Mouse (Mus musculus): ENCODE results near the gene Peak1. TPM values are rescaled to one million over a fixed set of nuclear protein-coding genes. Genes with fewer than 3 reads are reported as not detected.
A peak's percentile ranks its signal among the peaks of the same experiment; 100 is the strongest.

Peak1 gene
- polyA plus RNA-seq, 1 experiment: 14.4 TPM

DNA sequence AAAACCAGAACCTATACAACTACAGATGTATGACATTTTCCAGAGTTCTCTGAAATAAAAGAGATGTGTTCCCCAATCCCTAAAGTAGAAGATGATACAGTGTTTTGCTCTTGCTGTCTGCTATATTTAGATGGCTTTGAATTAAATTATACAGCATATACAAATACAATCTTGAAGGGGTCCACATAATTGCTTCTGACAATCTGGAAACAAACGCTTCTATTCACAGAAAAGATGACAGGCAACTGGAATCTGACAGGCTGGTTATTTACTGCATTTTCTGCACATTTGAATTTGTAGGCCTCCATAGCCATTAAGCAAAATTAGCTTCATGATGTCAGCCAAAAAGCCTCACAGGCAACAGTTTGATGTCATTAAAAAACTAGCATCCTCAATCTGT lies 35.1 kb downstream of the Peak1 start:
- H3K4me3 ChIP-seq (ENCODE audit: insufficient read depth, low read length): no peak overlapping the region

GRCm38 (mm10) chr9:56374401-56374800 lies 43.5 kb downstream of the Peak1 start:
- TF ChIP-seq POLR2A (IDR thresholded peaks at IDR 0.05; ENCODE audit: extremely low read depth, insufficient read depth, low read length) (no peak), CTCF (IDR thresholded peaks at IDR 0.05; ENCODE audit: extremely low read depth, insufficient read depth, low read length) (no peak)
- no peak overlapping the region for H3K27ac ChIP-seq (ENCODE audit: insufficient read depth, low read length)
- peaks cover 2% of the 10 kb centered on the region for H3K4me1 ChIP-seq (ENCODE audit: control insufficient read depth, insufficient read depth, low read length)

More for the DNA sequence above, 35.1 kb downstream of the Peak1 start:
- Histone ChIP-seq H3K27ac (ENCODE audit: insufficient read depth, low read length) (no peak overlapping the region), H3K4me1 (ENCODE audit: control insufficient read depth, insufficient read depth, low read length) (no peaks in the 10 kb centered on the region)
- TF ChIP-seq CTCF (IDR thresholded peaks at IDR 0.05; ENCODE audit: extremely low read depth, insufficient read depth, low read length) (no peak), POLR2A (IDR thresholded peaks at IDR 0.05; ENCODE audit: extremely low read depth, insufficient read depth, low read length) (no peak)

DNA sequence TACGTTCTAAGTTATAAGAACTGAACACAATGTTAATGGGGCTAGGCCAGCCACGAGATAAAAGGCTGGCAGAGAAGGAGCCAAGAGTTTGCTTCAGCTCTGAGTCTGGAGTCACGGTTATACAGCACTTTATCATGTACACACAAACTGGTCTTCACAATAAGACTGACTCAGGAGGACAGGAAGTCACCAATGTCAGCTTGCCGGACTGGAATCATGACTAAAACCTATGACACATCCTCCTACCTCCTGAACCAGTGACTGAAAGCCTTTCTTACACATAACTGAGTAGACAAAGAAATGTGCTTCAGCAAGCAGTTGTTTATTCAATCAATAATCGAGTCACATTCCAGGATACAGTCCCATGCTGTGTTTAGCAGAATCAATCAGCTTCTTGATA lies 47.2 kb downstream of the Peak1 start:
- no peak for TF ChIP-seq POLR2A (IDR thresholded peaks at IDR 0.05; ENCODE audit: extremely low read depth, insufficient read depth, low read length)

More at GRCm38 (mm10) chr9:56374401-56374800, 43.5 kb downstream of the Peak1 start:
- no peak overlapping the region for H3K4me3 ChIP-seq (ENCODE audit: insufficient read depth, low read length)

DNA sequence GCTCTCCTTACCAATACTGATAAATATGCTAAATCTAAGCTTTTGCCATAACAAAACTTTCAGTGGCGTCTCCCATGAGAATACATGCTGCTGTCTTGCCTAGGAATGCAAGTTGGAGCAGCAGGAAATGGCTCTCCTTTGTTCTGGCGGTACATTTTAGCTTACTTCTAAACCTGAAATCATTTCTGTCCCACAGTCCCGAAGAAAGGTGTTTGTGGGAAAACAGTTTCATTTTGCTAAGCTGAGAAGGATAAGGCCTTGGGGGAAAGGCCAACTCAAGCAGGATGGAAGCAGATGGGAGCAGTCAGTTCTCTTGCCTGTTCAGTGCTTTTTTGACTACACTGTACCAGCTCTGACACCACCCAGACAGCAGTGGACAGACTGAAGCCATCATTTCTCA lies 49.1 kb downstream of the Peak1 start:
- Histone ChIP-seq H3K27ac (ENCODE audit: insufficient read depth, low read length) (no peak overlapping the region), H3K4me1 (ENCODE audit: control insufficient read depth, insufficient read depth, low read length) (no peaks in the 10 kb centered on the region), H3K4me3 (ENCODE audit: insufficient read depth, low read length) (no peak overlapping the region)
- no peak for TF ChIP-seq POLR2A (IDR thresholded peaks at IDR 0.05; ENCODE audit: extremely low read depth, insufficient read depth, low read length)
- TF ChIP-seq CTCF (IDR thresholded peaks at IDR 0.05; ENCODE audit: extremely low read depth, insufficient read depth, low read length): no peak

More for the DNA sequence above, 47.2 kb downstream of the Peak1 start:
- H3K27ac ChIP-seq (ENCODE audit: insufficient read depth, low read length): no peak overlapping the region
- no peak overlapping the region for H3K4me3 ChIP-seq (ENCODE audit: insufficient read depth, low read length)
- peaks cover 2% of the 10 kb centered on the region for H3K4me1 ChIP-seq (ENCODE audit: control insufficient read depth, insufficient read depth, low read length)

DNA sequence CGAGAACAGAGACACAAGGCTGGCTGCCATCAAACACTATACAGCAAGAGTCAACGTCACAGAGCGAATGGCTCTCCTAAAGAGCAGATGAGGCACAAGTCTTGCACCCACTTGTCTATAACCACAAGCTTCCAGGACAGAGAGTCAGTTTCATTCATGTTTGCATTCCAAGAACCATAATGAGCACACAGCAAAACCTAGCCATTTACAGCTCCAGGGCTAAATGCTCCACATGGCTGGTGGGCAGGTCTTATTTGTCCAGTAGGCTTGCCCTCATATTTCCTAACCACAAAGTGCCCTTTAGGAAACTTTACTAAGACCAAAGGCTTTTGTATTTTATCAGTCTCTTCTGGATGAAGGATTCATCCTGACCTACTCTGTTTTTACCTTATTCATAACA lies 54.6 kb downstream of the Peak1 start:
- no peak for TF ChIP-seq POLR2A (IDR thresholded peaks at IDR 0.05; ENCODE audit: extremely low read depth, insufficient read depth, low read length)
- no peak for TF ChIP-seq CTCF (IDR thresholded peaks at IDR 0.05; ENCODE audit: extremely low read depth, insufficient read depth, low read length)
- Histone ChIP-seq H3K4me3 (ENCODE audit: insufficient read depth, low read length) (no peak overlapping the region), H3K4me1 (ENCODE audit: control insufficient read depth, insufficient read depth, low read length) (no peaks in the 10 kb centered on the region; the same call in 1 of the 2 replicates), H3K27ac (ENCODE audit: insufficient read depth, low read length) (no peak overlapping the region)

GRCm38 (mm10) chr9:56359261-56359660 lies 58.6 kb downstream of the Peak1 start:
- TF ChIP-seq POLR2A (IDR thresholded peaks at IDR 0.05; ENCODE audit: extremely low read depth, insufficient read depth, low read length): no peak
- no peak for TF ChIP-seq CTCF (IDR thresholded peaks at IDR 0.05; ENCODE audit: extremely low read depth, insufficient read depth, low read length)
- Histone ChIP-seq H3K27ac (ENCODE audit: insufficient read depth, low read length) (no peak overlapping the region), H3K4me1 (ENCODE audit: control insufficient read depth, insufficient read depth, low read length) (no peaks in the 10 kb centered on the region; the same call in 1 of the 2 replicates), H3K4me3 (ENCODE audit: insufficient read depth, low read length) (no peak overlapping the region)

GRCm38 (mm10) chr9:56355186-56355585 lies 62.7 kb downstream of the Peak1 start:
- H3K4me3 ChIP-seq (ENCODE audit: insufficient read depth, low read length): no peak overlapping the region
- TF ChIP-seq CTCF (IDR thresholded peaks at IDR 0.05; ENCODE audit: extremely low read depth, insufficient read depth, low read length): no peak
- TF ChIP-seq POLR2A (IDR thresholded peaks at IDR 0.05; ENCODE audit: extremely low read depth, insufficient read depth, low read length): no peak
- no peaks in the 10 kb centered on the region for H3K4me1 ChIP-seq (ENCODE audit: control insufficient read depth, insufficient read depth, low read length)
- no peak overlapping the region for H3K27ac ChIP-seq (ENCODE audit: insufficient read depth, low read length)

- H3K4me3 ChIP-seq (ENCODE audit: insufficient read depth, low read length): no peak overlapping the region
- H3K27ac ChIP-seq (ENCODE audit: insufficient read depth, low read length): 0 out of 2 replicates have a peak overlapping the region, but pooled peaks have one; percentile 31
- TF ChIP-seq POLR2A (IDR thresholded peaks at IDR 0.05; ENCODE audit: extremely low read depth, insufficient read depth, low read length): no peak
- no peak for TF ChIP-seq CTCF (IDR thresholded peaks at IDR 0.05; ENCODE audit: extremely low read depth, insufficient read depth, low read length)
- H3K4me1 ChIP-seq (ENCODE audit: control insufficient read depth, insufficient read depth, low read length): no peaks in the 10 kb centered on the region; the same call in 1 of the 2 replicates
Observed at GRCm38 (mm10) chr9:56346321-56346720, 71.5 kb downstream of the Peak1 start.

GRCm38 (mm10) chr9:56339426-56340195 lies 78.3 kb downstream of the Peak1 start:
- Histone ChIP-seq H3K4me1 (ENCODE audit: control insufficient read depth, insufficient read depth, low read length) (no peaks in the 10 kb centered on the region), H3K27ac (ENCODE audit: insufficient read depth, low read length) (no peak overlapping the region), H3K4me3 (ENCODE audit: insufficient read depth, low read length) (no peak overlapping the region)
- TF ChIP-seq CTCF (IDR thresholded peaks at IDR 0.05; ENCODE audit: extremely low read depth, insufficient read depth, low read length): no peak
- TF ChIP-seq POLR2A (IDR thresholded peaks at IDR 0.05; ENCODE audit: extremely low read depth, insufficient read depth, low read length): no peak

DNA sequence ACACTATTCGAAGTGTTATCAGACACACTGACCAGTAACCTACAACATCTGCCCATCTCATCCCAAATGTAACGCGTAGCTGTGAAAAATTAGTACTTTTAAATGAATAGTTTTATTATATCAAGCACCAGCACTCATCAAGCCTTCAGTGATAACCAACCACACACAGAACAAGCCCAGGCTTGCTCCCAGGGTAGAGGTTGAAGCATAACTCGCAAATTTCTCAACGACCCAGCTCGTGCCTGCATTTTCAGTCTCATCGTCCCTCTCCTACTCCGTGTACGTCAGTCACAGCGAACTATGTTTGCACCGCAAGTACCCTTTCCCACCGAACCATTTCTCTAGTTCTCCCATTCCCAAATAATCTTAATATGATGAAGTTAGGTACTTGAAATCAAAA lies 83.5 kb downstream of the Peak1 start:
- H3K4me3 ChIP-seq (ENCODE audit: insufficient read depth, low read length): no peak overlapping the region
- H3K27ac ChIP-seq (ENCODE audit: insufficient read depth, low read length): no peak overlapping the region
- no peaks in the 10 kb centered on the region for H3K4me1 ChIP-seq (ENCODE audit: control insufficient read depth, insufficient read depth, low read length)
- TF ChIP-seq POLR2A (IDR thresholded peaks at IDR 0.05; ENCODE audit: extremely low read depth, insufficient read depth, low read length) (no peak), CTCF (IDR thresholded peaks at IDR 0.05; ENCODE audit: extremely low read depth, insufficient read depth, low read length) (no peak)
